Mouse (Mus musculus) forebrain, postnatal 0 days (tissue): ENCODE results near the gene Etnk2. TPM values are rescaled to one million over a fixed set of nuclear protein-coding genes. Genes with fewer than 3 reads are reported as not detected.

Source experiments
- ATAC-seq: fragments of 200-750 bp; cut with Nextera tagmentation; 2 replicates; pipeline ENCODE4 v1.8.0; 2017; ENCODE audit warnings: mild to moderate bottlenecking, moderate library complexity
- DNase-seq: peaks from one replicate; pipeline ENCODE4 v3.0.0-alpha.2; 2015
- H3K27ac ChIP-seq: fragments of 300-500 bp; sonication (generic); 2 replicates; pipeline ENCODE4 v1.5.1; 2014; ENCODE audit warnings: low read depth, mild to moderate bottlenecking, antibody characterized with exemption, low read length, moderate library complexity, mixed read lengths
- H3K27me3 ChIP-seq: fragments of 300-500 bp; sonication (generic); 2 replicates; pipeline ENCODE4 v1.6.1; 2014; ENCODE audit warnings: mild to moderate bottlenecking, low read length, mixed read lengths; ENCODE audit not compliant: insufficient read depth
- H3K36me3 ChIP-seq: fragments of 300-500 bp; sonication (generic); 2 replicates; pipeline ENCODE4 v1.6.1; 2014; ENCODE audit warnings: mild to moderate bottlenecking, moderate library complexity; ENCODE audit not compliant: insufficient read depth
- H3K4me1 ChIP-seq: fragments of 300-500 bp; sonication (generic); 2 replicates; pipeline ENCODE4 v1.6.1; 2014; ENCODE audit warnings: antibody characterized with exemption; ENCODE audit not compliant: insufficient read depth
- H3K4me2 ChIP-seq: fragments of 300-500 bp; sonication (generic); 2 replicates; pipeline ENCODE4 v1.6.1; 2014; ENCODE audit warnings: low read depth, mild to moderate bottlenecking, moderate library complexity
- H3K4me3 ChIP-seq: fragments of 300-500 bp; sonication (generic); 2 replicates; pipeline ENCODE4 v1.5.1; 2014; ENCODE audit warnings: low read depth, low read length, mixed read lengths
- H3K9ac ChIP-seq: fragments of 300-500 bp; sonication (generic); 2 replicates; pipeline ENCODE4 v1.6.1; 2014; ENCODE audit warnings: mild to moderate bottlenecking
- H3K9me3 ChIP-seq: fragments of 300-500 bp; sonication (generic); 2 replicates; pipeline ENCODE4 v1.6.1; 2016; ENCODE audit warnings: low read length
- CTCF ChIP-seq: sonication (generic); IDR thresholded peaks from 2 replicates; pipeline ENCODE4 v1.5.1; 2016; ENCODE audit warnings: antibody characterized with exemption, control low read depth, low read depth
- WGBS: fragments of 180-500 bp; shearing (Covaris S2); extraction: QIAGEN DNeasy Blood & Tissue Kit; methylation state at CpG from one replicate; pipeline ENCODE4 v1.1.7; 2014; 5-methylcytosine and 5-hydroxymethylcytosine counted together
- polyA plus RNA-seq: library from polyadenylated mRNA; unstranded; fragments of >200 nt; fragmentation: Nextera tagmentation; extraction: Ambion mirVana; gene quantifications from 2 replicates; pipeline ENCODE4 v1.2.1, GENCODE M21; 2015
- total RNA-seq: library from RNA; depleted of rRNA; stranded (reverse); fragments of >200 nt; gene quantifications from 2 replicates; pipeline ENCODE4 v1.2.3, GENCODE M21; 2014

The Etnk2 gene
- total and polyA plus RNA-seq, 2 experiments from 2014 or later: 17.6 to 25.3 TPM

DNA sequence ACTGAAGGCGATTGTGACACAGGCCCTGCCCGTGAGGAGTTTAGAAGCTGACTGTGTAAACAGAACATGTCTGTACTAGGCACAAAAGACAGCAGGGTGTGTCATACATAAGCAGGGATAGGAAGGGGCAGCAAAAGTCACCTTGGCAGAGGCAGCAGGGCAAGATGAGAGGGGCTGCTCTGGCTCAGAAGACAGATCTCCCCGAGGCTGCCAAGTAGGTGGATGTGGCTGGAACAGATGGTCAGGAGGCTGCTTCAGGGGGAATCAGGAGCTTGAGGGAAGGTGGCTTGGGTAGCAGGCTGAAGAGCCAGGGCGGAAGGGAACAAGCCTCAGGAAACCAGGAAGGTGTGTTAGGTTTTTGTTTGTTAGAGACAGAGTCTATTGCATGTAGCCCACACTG is 7.0 kb downstream of the Etnk2 start:
- Histone ChIP-seq H3K27ac (no peak overlapping the region), H3K36me3 (no peaks in the 10 kb centered on the region; the same call in 1 of the 2 replicates), H3K27me3 (no peaks in the 10 kb centered on the region; the same call in 1 of the 2 replicates), H3K9ac (no peak overlapping the region), H3K4me1 (no peaks in the 10 kb centered on the region), H3K4me3 (no peak overlapping the region), H3K4me2 (no peak overlapping the region), H3K9me3 (no peaks in the 10 kb centered on the region)
- 77% methylated on average over 4 of the region's 4 CpGs for WGBS
- TF ChIP-seq CTCF: no peak
- no peak for DNase-seq
- ATAC-seq: no peak

DNA sequence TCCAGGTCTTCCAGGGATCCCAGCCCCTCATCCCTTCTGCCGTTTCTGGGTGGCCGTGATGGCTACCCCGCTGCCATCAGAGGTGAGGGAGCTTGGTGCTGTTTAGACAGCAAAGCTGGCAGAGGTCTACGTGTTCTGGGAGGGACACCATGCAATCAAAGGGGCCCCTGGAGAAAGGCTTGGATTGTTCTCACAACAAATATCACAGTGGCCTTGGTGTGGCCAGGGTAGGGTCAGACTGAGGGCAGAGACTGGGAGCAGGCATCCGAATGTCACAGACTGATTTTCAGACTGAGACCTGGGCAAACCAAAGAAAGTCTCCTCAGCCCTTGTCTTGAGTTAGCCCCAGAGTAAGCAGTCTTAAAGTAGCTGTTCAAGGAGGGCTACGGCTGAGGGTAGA is 8.1 kb downstream of the Etnk2 start:
- H3K36me3 ChIP-seq: no peaks in the 10 kb centered on the region; the same call in 1 of the 2 replicates
- H3K4me3 ChIP-seq: no peak overlapping the region
- no peaks in the 10 kb centered on the region for H3K9me3 ChIP-seq
- DNase-seq (no peak), ATAC-seq (no peak)
- no peak overlapping the region for H3K4me2 ChIP-seq
- no peak overlapping the region for H3K27ac ChIP-seq
- no peak for TF ChIP-seq CTCF
- H3K9ac ChIP-seq: no peak overlapping the region
- H3K4me1 ChIP-seq: no peaks in the 10 kb centered on the region
- 89% methylated on average over 6 of the region's 6 CpGs for WGBS
- H3K27me3 ChIP-seq: no peaks in the 10 kb centered on the region

DNA sequence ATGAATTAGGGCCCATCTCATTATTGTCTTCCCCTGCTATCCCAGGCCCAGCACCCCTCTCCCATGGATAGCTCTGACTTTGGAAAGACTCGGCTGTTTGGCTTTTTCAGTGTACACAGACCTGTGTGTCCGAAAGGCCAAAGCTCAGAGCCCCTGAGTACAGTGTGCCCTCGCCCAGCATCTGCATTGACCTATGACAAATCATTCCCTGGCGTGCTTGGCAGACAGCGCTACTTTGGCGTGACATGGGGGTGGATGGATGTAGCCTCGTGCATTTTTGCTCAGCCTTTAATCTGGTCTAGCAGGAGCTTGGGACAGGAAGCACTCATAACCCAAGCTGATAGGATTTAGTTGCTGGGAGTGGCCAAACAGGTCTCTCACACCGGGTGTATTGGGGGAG is 8.7 kb downstream of the Etnk2 start:
- no peak overlapping the region for H3K27ac ChIP-seq
- no peak overlapping the region for H3K4me2 ChIP-seq
- no peaks in the 10 kb centered on the region for H3K9me3 ChIP-seq
- no peak for TF ChIP-seq CTCF
- no peaks in the 10 kb centered on the region for H3K4me1 ChIP-seq
- DNase-seq (no peak), ATAC-seq (no peak)
- no peaks in the 10 kb centered on the region for H3K27me3 ChIP-seq
- no peaks in the 10 kb centered on the region; the same call in 1 of the 2 replicates for H3K36me3 ChIP-seq
- no peak overlapping the region for H3K9ac ChIP-seq
- H3K4me3 ChIP-seq: no peak overlapping the region
- WGBS: 79% methylated on average over 8 of the region's 8 CpGs

DNA sequence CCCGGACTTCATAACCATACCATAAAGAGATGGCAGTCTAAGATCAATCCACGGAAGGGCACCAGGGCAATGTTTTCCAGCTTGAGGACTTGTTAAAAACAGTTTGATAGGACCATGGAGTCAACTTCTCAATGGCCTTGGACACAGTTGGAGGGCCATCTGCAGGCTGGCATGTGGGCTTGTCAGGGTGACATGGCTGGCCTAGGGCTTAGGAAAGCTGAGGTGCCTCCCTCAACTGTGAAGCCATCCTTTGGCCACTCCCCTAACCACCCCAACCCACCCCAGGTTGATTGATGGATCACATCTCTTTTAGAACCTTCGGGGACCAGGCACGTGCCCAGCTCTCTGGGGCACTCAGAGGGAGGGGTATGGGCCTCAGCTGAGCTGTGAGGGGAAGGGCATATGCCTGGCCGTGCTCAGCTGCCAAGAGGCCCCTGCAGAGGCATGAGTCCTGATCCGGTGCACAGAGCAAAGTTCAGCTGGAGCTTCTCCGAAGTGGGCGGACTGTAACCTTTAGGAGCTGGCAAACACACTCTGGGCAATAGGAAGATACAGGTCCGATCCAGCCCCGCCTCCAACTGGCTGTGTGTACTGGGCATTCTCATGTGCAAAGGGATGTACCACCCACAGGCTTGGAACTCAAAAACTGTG is 12.4 kb downstream of the Etnk2 start:
- Histone ChIP-seq H3K9ac (no peak overlapping the region), H3K27ac (no peak overlapping the region), H3K36me3 (no peaks in the 10 kb centered on the region), H3K4me3 (no peak overlapping the region), H3K4me1 (no peaks in the 10 kb centered on the region), H3K27me3 (no peaks in the 10 kb centered on the region), H3K4me2 (no peak overlapping the region), H3K9me3 (no peaks in the 10 kb centered on the region)
- ATAC-seq: no peak
- WGBS: 68% methylated on average over 10 of the region's 10 CpGs
- DNase-seq: no peak
- TF ChIP-seq CTCF: no peak

DNA sequence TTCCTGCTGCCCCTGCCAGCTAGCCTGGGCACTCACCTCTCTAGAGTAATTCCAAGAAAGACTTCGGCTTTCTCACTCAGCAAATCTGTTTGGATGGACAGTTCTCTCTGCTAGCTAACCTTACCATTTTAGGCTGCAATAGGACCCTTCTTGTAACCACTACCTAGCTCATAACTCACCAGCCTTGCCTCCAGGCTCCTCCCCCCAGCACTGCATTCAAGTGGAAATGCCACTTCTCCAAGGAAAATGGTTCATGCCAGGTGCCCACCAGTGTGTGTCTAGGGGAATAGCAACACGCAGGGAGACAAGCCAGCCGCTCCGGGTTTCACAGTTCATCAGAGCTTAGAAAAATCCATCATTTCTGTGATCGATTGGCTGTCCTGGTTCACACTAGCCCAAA is 14.2 kb downstream of the Etnk2 start:
- Histone ChIP-seq H3K4me3 (no peak overlapping the region), H3K9ac (no peak overlapping the region), H3K4me1 (no peaks in the 10 kb centered on the region), H3K27ac (no peak overlapping the region), H3K4me2 (no peak overlapping the region), H3K27me3 (no peaks in the 10 kb centered on the region), H3K36me3 (no peaks in the 10 kb centered on the region), H3K9me3 (no peaks in the 10 kb centered on the region)
- WGBS: 88% methylated on average over 5 of the region's 5 CpGs
- ATAC-seq (no peak), DNase-seq (no peak)
- no peak for TF ChIP-seq CTCF

DNA sequence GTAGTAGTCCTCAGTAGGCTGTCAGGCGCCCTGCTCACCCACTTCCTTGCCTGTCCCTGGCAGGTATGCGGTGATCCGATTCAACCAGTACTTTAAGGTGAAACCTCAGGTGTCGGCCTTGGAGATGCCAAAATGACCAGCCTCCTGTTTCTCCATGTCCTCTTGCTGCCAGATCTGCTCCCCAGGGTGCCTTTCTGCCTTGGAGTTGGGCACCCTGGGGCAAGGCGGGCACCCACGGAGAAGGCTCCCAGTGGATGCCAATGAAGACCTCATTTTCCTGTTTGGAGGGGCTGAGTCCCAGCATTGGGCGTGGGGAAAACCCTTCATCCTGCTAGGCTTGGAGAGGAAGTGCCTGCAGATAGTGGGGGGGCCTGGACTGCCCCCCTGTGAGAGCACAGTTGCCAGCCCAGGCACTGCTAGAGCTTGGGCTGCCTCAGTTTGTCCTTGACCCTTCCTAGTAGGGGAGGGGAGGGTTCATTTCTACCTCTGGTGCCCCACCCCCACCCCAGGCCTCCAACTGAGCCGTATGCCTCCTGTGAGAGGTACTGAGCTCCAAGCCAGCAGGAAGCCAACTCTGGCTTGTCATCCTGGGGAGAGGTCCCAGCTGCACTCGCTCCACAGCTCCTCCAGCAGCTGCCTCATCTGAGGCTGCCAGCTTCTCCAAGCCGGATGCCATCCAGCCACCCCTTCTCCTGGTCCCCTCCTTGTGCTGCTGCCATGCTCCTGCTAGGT is 16.0 kb downstream of the Etnk2 start:
- no peaks in the 10 kb centered on the region for H3K4me1 ChIP-seq
- no peaks in the 10 kb centered on the region for H3K27me3 ChIP-seq
- no peak for DNase-seq
- H3K27ac ChIP-seq: no peak overlapping the region
- H3K9me3 ChIP-seq: no peaks in the 10 kb centered on the region
- H3K9ac ChIP-seq: no peak overlapping the region
- peak; percentile 21; the same call in 1 of the 2 replicates for ATAC-seq
- no peak overlapping the region for H3K4me2 ChIP-seq
- no peak for TF ChIP-seq CTCF
- H3K36me3 ChIP-seq: no peaks in the 10 kb centered on the region; the same call in 1 of the 2 replicates
- WGBS: 69% methylated on average over 10 of the region's 10 CpGs
- H3K4me3 ChIP-seq: no peak overlapping the region

DNA sequence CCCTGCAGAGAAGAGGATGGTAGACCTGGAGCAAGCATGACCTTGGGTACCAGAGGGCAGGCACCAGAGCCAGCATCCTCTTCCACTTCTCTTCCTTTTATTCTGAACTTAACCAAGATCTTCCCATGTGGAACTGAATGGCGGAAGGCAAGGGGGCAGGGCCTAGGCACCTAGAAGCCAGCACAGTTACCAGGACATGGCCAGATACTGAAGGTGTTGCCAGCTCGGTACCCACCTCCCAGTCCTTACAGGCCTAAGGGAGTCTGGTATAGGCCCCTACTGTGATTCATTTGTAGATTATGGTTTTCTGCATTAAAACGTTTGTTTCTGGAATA is 16.6 kb downstream of the Etnk2 start:
- no peak for TF ChIP-seq CTCF
- Histone ChIP-seq H3K9me3 (no peaks in the 10 kb centered on the region), H3K27me3 (no peaks in the 10 kb centered on the region), H3K4me1 (no peaks in the 10 kb centered on the region), H3K36me3 (no peaks in the 10 kb centered on the region; the same call in 1 of the 2 replicates), H3K27ac (no peak overlapping the region), H3K9ac (no peak overlapping the region), H3K4me3 (no peak overlapping the region), H3K4me2 (no peak overlapping the region)
- WGBS: 82% methylated on average over 3 of the region's 3 CpGs
- ATAC-seq (no peak), DNase-seq (no peak)
